Mouse (Mus musculus) CD4-positive, CD25-positive, alpha-beta regulatory T cell, adult 2 months (primary cell): Measurements from ENCODE around the gene Gm21750.
A peak's percentile ranks its signal among the peaks of the same experiment; 100 is the strongest.
"Not testable (repeated sequence)": the region's sequence is repeated elsewhere in the genome, so short reads cannot be mapped to it uniquely, and the experiment has no call there.

ENCODE experiments used
- DNase-seq: peaks from one replicate; pipeline ENCODE4 v3.0.0-alpha.2; 2012; ENCODE audit warnings: low read depth, low spot score

Gene Gm21750

DNA sequence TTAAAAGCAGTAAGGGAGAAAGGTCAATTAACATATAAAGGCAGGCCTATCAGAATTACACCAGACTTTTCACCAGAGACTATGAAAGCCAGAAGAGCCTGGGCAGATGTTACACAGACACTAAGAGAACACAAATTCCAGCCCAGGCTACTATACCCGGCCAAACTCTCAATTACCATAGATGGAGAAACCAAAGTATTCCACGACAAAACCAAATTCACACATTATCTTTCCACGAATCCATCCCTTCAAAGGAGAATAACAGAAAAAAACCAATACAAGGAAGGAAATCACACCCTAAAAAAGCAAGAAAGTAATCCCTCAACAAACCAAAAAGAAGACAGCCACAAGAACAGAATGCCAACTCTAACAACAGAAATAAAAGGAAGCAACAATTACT lies at the start of gene Gm21750:
Gm21750 (plus strand) TSS at position 301 of the 400 bp plus-strand sequence.
- not testable (repeated sequence) for DNase-seq

DNA sequence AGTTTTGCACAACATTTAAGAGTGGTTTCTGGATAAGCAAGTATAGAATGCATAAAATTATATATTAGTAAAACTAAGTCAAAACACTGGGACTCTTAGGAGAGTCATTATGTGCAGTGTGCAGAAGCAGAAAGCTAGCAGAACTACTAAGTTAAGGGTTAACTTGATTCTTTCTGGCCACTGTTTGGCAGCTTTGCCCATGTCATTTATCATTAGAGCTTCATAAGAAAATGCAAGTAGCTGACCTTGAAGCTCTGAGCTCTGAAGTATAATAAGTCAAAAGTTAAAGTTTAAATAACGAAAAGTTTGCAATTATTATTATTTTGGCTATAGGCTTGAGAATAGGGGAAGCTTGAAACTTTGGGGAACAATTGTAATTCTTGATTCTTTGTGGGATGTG lies 46.1 kb upstream of the Gm21750 start:
- not testable (repeated sequence) for DNase-seq

DNA sequence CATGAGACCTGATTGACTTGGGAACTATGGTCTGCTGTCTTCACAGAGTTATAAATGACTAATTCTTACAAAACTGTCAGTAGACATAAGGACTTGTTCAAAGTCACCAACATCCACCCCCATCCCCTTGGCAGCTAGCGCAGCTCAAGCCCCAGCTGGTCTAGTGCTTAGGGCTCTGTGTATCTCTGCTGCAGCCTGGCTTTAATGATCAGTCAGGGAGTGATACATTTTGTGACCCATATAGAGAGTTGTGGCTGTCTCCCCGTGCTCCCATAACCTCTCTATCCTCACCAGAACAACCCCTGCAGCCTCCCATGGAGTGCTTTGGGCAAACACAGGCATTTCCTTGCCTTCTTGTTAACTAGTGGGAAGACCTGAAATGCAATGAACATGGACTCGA lies 40.1 kb upstream of the Gm21750 start:
- no peak for DNase-seq

DNA sequence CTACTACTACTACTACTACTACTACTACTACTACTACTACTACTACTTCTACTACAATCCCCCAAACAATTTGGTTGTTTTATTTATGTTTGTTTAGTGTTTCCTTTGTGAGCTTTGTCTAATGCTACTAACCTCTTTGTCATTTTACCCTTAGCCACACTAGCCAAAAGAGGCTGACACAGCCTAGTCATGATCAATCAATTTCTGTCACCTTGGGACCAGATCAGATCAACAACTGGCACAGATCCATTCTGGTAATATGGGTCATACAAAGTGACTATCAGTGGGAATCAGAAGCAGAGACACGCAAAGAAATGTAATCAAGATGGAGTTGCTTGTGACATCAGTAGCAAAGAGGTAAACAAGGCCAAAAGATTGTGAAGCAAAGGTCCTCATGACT lies 38.0 kb upstream of the Gm21750 start:
- DNase-seq: no peak

DNA sequence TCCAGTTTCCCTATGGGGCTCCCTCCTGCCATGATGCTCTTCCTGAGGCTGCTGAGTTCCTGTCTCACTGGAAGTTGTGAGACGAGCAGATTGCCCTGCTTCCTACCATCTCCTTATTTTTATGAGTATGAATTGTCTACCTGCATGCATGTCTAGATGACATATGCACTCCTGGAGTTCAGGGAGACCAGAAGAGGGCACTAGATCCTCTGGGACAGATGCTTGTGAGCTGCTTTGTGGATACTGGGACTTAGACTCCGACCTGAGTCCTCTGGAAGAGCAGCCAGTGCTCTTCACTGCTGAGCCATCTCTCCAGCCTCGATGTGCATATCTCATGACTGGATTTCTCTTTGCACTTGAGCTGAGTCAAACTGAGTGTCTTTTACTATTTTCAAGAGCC lies 35.6 kb upstream of the Gm21750 start:
- no peak for DNase-seq

DNA sequence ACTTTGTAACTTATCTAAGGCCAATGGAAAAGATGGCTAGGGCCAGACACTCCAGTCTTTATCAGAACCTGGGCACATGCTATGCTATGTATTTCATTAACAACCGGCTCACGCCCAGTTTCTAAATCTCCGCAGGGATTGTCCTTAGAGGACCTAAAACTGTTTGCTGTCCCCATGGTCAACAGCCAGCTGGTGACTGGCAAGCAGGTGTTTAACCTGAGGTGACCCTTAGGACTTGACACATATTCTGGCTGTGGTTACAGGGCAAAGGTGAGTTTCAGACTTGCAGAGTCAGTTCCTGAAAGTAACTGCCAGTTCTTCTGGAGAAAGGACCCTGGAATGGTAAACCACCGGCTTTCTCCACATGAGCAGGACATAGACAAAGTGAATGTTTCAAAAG lies 29.5 kb upstream of the Gm21750 start:
- no peak for DNase-seq

DNA sequence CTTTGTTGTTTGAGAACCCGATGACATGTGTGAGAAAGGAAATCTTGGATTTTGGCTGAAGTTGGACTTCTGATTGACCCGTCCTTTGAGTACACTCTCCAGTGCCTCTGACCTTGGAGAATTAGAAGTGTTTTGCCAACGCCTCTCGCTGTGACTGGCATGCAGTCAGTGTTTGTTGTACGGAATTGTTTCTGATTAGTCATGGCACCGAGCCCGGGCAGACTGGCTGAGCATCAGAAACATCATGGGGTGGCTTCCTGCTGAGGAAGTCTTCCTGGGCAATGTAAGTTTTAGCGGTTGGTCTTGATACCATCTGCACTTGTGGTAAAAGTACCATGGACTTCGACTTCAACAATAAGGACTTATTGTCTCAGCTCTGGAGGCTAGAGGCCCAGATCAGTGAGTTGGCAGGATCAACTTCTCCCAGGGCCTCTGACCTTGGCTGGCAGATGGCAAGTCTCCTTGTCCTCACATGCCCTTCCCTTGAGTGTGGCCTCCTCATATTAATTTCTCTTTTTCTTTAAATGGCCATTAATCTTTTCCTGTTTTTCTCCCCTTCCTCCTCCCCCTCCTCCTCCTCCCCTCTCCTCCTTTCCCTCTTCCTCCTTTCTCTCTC lies 28.3 kb upstream of the Gm21750 start:
- no peak for DNase-seq

DNA sequence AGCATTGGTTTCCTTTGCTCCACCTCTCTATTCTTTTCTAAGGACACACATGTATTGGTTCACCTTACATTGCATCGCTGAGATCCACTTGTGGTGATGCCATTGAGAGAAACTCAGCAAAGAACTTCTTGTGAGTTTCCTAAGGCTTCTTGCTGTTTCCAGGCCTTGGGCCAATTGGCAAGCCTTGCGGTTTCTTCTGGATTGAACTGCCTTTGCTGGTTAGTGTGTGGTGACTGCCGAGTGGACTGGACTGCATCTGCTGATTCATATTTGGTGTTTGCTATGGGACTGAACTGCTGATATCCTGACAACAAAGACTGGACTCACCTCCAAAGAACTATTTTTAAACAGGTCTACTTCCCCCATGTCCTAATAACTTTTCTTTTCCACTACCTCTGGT lies 26.7 kb upstream of the Gm21750 start:
- no peak for DNase-seq

DNA sequence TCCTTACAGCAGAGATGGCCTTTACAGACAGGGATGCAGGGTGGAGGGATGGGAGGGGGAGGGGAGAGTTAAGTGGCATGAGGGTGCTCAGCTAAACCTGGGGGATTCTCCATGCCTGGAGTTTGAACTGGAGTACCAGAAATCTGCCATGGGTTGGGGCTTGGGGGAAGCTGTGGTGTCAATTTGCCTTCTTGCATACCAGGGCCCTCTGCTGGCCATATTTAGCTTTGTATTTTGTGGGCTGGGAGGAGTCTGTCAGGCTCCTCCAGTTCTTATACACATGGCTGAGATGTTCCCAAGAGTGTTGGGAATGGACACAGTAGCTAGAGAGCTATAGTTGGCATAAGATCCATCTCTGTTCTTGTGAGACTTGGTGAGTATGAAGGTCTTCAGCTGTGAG lies 23.6 kb upstream of the Gm21750 start:
- DNase-seq: peak; percentile 18

DNA sequence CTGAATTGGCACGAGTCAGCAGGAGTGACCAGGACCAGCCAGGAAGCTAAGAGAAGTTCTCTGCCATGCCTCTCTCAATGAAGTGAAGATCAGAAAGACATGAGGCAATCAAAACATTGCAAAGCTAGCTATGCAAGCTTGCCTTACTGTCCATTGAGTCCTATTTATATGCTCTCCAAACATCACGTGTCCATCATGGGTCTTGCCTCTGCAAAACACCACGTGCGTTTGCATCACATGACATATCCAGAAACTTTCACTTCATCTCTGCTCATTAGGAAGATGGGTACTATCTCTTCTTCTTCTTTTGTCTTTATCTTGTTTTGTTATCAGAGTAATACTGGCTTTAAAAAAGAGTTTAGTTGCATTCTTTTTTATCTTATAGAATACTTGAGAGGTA lies 10.8 kb upstream of the Gm21750 start:
- DNase-seq: no peak

DNA sequence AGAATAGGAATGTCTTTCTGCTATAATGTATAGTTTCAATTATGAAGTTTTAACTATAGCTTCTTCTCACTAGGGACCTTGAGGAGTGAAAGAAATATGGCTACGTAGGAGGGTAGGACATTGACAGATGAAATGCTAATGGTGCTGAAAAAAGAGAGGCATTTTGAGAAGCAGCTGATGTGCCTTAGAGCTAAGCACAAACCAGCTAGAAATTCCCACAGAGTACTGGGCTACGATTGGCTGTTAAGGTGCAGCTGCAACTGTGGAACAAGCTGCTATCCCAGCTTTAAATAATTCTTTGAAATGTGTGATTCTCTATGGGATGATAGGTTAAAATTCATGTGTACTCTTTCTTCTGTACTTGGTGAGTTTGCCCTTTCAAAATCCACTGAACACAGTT lies 9.1 kb downstream of the Gm21750 start:
- no peak for DNase-seq

DNA sequence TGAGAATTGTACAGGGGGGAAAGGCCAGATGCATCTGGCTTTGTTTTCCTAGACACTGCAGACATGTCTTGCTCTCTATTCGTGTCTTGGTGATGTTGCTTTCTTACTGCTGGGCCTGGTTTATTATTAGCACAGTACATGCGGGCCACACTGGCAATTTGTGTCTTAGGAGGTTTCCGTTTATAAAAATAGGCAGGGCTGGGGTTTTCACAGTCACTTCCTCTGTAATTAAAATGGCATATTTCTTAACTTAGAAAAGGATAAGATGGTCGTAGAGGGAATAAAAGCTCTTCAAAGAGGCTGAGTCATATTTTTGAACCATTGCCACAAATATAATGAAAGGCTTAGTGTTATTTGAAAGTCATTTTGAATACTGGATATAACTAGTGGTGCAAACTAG lies 26.7 kb downstream of the Gm21750 start:
- DNase-seq: no peak

DNA sequence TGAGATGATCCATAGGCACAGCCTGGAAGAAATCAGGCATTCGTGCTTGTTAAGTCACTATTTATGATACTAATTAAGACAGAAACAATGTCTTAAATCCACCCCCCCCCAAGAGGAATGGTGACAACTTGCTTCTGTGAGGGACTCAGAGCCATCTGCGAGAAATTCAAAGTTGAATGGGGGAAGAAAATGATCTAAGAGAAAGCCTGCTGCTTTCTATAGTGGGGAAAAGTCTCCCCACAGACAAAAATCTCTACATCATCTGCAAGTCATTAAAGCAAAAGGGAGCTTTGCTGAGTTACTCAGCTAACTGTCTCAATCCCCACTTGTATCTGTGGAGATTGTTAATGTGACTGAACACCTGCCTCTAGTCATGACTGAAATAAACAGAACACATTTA lies 27.4 kb downstream of the Gm21750 start:
- DNase-seq: no peak

DNA sequence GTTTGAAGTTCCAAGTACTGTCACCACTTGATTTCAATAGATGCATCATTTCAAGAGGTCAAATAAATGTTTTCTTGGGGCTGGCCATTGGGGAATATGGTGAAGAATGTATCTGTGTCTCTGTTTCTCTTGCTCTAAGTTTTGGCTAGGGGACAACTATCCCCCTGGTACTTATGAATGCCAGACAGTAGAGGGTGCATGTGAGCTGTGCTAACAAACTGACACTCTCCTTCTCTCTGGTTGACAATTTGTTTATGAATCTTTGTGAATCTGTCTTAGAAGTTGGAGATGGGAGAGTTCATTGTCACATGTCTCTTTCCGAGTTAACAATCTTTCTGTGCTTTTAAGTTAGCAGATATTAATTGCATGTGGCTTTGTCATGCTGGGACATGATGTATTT lies 39.2 kb downstream of the Gm21750 start:
- DNase-seq: no peak

DNA sequence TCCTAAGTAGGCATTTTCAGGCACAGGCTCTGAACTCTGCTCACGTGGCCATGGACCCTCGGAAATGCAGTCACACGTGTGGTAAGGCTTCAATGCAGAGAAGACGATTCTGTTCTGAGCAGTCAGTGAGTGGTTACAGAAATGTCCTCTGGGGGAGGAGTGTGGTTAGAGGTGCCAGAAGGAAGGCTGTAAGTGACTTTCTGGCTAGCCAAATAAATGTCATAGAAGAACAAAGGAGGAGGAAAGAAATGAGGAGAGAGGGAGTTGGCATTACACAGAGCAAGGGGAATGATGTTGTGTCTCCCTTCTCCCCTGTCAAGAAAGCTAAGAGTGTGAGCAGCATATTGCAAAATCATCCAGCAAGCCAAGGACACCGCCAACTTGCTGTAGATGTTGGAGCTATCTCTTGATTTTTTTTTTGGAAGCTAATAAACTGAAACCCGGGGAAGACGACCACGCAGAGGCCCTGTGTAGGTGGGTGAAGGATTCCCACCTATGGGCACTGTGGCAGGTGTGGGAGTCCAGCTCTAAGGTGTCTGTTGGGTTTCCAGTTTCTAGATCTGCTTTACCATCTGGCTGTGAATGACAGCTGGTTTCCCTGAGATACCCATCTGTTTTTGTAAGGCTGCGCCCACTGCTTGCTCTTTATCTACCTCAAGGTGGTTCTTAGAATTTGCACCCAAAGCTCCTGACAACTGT lies 48.5 kb downstream of the Gm21750 start:
- DNase-seq: no peak
